Mouse (Mus musculus) bone marrow, adult 2 months (tissue): ENCODE results near the gene Olfr1352.

Source experiments
- CTCF ChIP-seq: fragments of 200-500 bp; IDR thresholded peaks from 2 replicates; pipeline ENCODE4 v1.5.1; 2011; ENCODE audit warnings: low read length, control low read depth; ENCODE audit not compliant: control insufficient read depth, insufficient read depth
- POLR2A ChIP-seq: fragments of 200-500 bp; IDR thresholded peaks from 2 replicates; pipeline ENCODE4 v1.6.1; 2011; ENCODE audit warnings: low read depth, mild to moderate bottlenecking, control low read depth, low read length, borderline replicate concordance; ENCODE audit not compliant: control insufficient read depth

- TF ChIP-seq POLR2A (no peak), CTCF (no peak)
These were observed at the start of gene Olfr1352 for GRCm38 (mm10) chr10:78980750-78981149.
